Mouse (Mus musculus): Measurements from ENCODE around the gene Cyp4f14.
"Not testable (repeated sequence)": the region's sequence is repeated elsewhere in the genome, so short reads cannot be mapped to it uniquely, and the experiment has no call there.

The Cyp4f14 gene

DNA sequence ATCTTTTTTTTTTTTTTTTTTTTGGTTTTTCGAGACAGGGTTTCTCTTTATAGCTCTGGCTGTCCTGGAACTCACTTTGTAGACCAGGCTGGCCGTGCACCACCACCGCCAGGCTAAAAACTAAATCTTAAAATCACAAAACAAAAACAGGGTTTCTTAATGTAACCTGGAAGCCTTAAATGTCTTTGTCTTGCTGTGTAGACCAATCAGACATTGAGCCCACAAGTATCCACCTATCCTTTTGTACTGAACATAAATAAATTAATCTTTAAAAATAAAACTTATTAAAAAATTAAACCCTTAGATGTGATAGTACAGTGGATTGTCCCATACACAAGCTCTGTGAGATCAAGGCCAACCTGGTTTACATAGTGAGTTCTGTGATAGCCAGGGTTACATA is 23.2 kb downstream of the Cyp4f14 start:
- in situ Hi-C loops (cut with MboI, MseI), result no loop called here

DNA sequence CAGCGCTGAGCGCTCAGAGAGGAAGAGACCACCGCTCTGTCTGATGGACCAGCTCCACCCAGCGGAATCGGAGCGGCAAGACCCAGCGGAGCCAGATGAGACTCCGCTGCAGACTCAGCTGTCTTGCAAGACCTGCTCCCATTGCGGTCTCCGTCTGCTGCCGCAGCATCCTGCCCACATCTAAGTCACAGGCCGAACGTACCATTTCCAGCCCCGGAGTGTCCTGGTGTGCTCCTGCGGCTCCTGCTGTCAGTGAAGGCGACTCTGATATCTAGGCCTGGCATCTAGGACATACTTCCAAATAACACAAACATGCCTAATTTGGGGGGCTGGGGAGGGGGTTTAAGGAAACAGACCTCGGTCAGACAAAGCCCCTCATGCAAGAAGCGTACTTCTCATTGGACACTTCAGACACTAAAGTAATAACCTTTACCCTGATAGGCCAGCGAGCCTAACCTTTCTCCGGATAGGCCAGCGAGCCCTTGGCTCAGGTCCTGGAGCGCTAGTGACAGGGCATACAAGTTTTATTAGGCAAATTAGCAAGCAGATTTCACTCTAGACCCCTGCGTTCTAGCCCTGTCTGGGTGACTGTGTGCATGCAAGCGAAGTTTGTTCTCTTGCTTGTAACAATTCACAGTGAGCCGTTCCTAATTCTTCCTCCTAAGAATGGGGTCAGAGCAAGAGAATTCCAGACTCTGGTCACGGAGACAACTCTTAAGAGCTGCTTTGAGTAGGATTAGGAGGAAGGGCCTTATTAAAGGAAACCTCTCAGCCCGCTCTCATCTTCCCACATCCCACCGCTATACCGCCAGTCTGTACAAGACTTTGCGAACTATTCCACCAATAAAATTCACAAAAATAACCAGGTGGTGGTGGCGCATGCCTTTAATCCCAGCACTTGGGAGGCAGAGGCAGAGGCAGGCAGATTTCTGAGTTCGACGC is 25.6 kb downstream of the Cyp4f14 start, which contains the start of gene Zfp870:
Gene Zfp870, minus strand, starts transcription at position 404 of the 942 bp plus-strand sequence.
- in situ Hi-C loops (cut with MboI, MseI), result no loop called here

DNA sequence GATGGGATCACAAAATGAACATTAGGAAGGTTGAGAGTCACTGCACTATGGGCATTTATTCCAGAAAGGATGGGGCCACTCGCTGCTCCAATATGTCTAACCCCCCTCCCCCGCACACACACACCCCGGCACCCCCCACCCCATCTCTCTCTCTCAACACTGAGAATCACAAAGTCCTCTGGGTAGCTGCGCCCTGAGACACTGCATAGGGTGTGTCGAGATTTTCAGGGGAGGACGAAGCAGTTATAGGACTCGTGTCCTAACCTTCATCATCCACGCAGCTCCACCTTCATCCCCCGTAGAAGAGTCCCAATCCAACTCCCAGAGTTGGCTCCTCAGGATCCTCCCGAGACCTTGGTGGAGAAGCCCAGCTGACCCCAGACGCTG is 26.3 kb downstream of the Cyp4f14 start:
- in situ Hi-C loops (cut with MboI, MseI), result no loop called here

DNA sequence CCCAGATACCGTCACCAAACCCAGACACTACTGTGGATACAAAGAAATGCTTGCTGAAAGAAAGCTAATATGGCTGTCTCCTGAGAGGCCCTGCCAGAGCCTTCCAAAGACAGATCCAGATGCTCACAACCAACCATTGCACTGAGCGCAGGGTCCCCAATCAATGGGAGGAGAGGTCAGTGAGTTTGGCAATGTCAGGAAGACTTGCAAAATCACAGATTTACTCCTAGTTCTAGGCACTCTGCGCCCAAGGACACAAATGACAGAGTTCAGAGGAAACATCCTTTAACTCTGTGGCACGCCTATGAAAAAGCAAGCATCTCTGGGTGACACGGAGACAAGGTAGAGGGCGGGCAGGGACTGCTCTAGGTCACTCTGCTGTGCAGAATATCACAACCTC is 27.5 kb downstream of the Cyp4f14 start:
- in situ Hi-C loops (cut with MboI, MseI), result no loop called here

DNA sequence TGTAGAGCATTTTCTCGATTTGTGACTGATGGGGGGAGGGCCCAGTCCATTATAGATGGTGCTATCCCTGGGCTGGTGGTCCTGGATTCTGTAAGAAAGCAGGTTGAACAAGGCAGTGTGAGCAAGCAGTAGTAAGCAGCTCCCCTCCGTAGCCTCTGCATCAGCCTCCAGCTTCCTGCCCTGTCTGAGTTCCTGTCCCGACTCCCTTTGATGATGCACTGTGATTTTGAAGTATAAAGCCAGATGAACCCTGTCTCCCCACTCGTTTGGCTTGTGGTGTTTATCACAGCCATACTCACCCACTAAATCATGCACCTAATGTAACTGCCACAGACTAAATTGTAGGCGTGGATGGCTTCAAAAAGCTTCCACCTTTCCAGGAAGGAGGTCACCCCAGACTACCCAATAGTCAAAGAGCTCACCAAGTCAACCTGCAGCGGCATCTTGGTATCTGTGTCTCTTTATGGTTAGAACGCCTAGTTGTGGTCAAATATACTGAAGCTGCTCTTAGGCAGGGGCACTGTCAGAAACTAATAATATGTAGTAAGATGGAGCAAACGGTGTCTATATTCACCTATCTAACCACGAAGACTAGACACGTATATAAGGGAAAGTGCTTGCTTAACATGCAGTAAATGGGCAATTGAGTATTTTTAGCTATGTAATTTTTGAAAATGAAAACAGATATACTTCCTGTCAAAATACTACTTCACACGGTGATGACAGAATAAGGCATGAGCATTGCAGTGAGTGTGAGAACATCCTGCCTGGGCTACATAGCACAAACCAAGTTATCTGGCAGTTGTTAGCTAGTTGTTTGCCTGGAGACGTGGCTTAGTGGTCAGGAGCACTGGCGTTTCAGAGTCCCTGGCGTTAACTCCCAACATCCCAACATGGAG is 36.6 kb downstream of the Cyp4f14 start:
- in situ Hi-C loops (cut with MboI, MseI), result no loop called here

DNA sequence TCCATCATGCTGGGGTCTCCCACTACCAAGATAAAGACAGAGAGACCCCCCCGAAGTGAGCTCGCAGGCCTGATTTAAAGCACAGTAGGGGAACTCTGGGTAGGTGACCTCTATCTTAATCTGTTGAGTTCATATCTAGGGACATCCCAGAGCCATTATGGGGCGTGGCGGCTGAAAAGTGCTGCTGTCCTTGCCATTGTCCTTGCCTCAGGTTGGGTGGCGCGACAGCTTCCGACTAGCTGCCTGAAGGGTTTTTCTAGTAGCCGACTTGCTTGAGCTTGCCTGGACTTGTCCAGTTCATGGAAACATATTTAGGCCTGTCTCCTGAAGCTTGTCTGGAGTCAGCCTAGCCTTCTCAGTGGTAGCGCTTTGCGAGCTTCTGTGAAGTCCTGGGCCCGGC is 38.4 kb downstream of the Cyp4f14 start:
- in situ Hi-C loops (cut with MboI, MseI), result no loop called here

DNA sequence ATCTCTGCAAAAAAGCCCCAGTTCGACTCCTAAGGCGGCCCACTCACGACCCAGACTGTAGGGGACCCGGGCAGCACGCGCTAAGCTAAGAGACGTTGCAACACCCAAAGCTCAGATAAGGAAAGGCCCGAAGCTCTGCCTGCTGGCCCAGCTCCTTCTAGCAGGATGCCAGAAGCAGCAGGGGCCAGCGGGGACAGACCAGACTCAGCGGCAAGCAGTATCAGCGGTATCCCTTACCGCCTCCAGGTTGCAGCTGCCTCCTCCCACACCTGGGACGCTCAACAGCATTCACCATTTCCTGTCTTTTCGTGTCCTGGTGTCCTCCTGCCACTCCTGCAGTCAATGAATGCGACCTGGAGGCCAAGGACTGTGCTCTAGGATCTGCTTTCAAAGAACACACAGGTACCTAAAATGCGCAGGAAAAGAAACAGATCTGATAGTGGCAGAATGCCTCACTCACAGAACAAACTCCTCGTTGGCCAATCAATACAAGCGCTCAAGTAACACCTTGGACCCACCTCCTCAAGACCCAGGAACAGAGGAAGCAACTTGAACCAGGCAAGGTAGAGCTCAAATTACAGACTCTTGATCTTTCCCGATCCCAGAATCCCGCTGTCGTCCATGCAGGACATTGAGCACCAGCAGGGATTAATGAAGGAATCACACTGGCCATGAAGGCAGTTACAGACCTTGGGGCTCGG is 39.5 kb downstream of the Cyp4f14 start:
- in situ Hi-C loops (cut with MboI, MseI), result no loop called here

DNA sequence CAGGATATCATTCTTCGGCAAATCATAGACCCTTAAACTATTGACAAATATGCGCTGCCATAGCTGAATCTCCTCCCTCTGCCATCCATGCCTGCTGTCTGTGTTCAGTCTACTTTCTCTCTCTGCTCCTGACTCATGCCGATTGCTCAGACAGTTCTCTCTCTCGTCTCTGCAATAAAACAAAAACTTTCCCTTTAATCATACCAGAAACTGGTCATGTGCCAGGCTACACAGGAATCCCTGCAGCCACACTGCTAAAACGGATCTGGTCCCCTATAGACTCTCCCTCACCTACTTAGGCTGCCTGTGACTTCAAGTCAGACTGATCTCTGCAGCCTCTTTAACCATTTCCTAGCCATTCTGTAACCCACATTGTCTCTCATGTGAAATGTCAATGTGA is 44.4 kb downstream of the Cyp4f14 start:
- in situ Hi-C loops (cut with MboI, MseI), result no loop called here

DNA sequence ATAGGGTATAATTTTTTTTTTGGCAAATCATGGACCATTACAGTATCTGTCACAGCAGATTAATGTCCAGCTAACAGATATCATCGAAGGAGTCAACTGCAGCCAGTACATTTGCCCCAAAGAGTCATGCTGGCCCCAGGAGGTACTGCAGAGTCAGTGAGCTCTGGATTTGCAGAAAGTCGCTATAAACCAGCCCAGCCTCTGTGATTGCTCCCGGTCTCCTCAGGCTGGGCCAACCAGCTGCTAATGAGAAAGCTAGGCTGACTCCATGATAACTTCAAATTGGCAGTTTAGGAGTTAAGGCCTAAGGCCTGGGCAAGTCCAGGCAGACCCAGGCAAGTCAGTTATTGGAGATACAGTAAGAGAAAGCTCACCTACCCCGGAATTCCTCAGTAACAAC is 45.1 kb downstream of the Cyp4f14 start:
- in situ Hi-C loops (cut with MboI, MseI), result no loop called here

DNA sequence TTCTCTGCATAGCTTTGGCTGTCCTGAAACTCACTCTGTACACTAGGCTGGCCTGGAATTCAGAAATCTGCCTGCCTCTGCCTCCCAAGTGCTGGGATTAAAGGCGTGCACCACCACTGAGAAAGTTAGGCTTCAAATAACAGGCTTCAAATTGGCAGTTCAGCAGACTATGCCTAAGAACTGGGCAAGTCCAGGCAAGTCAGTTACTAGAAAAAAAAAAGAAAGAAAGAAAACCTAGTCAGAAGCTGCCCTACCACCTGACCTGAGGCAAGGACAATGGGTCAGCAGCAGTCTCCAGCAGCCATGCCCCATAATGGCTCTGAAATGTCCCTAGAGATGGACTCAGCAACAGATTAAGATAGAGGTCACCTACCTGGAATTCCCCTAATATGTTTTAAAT is 45.7 kb downstream of the Cyp4f14 start:
- in situ Hi-C loops (cut with MboI, MseI), result no loop called here

DNA sequence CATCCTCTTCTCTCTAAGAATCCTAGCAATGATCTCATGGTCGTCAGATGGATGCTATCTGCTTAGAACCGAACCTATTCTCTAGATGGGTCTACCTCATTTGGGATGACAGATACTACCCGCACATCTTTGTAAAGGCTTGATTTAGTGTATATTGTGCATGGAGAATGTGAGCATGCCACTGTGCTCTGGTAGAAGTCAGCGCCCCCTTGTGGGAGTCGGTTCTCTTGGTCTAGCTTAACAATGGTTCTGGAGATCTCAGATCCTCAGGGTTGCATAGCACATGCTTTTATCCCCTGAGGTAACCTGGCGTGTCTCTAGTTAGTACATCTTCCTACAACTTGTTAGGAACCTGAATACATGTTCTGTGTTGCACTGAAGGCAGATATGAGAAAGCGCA is 49.9 kb downstream of the Cyp4f14 start:
- in situ Hi-C loops (cut with MboI, MseI), result loop anchor here (10.0 kb wide), 1 partner anchor 432 kb away; no protein-coding TSS in a partner anchor

DNA sequence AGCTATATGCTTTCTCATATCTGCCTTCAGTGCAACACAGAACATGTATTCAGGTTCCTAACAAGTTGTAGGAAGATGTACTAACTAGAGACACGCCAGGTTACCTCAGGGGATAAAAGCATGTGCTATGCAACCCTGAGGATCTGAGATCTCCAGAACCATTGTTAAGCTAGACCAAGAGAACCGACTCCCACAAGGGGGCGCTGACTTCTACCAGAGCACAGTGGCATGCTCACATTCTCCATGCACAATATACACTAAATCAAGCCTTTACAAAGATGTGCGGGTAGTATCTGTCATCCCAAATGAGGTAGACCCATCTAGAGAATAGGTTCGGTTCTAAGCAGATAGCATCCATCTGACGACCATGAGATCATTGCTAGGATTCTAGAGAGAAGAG is 60.4 kb downstream of the Cyp4f14 start:
- in situ Hi-C loops (cut with MboI, MseI), result not testable (repeated sequence)
